Mouse (Mus musculus) urinary bladder, postnatal 25 days (tissue): Measurements from ENCODE around the gene Swt1.
"Not testable (repeated sequence)": the region's sequence is repeated elsewhere in the genome, so short reads cannot be mapped to it uniquely, and the experiment has no call there.

ENCODE experiments used
- DNase-seq: peaks from one replicate; pipeline ENCODE4 v3.0.0; 2022; ENCODE audit warnings: low spot score

The Swt1 gene

DNA sequence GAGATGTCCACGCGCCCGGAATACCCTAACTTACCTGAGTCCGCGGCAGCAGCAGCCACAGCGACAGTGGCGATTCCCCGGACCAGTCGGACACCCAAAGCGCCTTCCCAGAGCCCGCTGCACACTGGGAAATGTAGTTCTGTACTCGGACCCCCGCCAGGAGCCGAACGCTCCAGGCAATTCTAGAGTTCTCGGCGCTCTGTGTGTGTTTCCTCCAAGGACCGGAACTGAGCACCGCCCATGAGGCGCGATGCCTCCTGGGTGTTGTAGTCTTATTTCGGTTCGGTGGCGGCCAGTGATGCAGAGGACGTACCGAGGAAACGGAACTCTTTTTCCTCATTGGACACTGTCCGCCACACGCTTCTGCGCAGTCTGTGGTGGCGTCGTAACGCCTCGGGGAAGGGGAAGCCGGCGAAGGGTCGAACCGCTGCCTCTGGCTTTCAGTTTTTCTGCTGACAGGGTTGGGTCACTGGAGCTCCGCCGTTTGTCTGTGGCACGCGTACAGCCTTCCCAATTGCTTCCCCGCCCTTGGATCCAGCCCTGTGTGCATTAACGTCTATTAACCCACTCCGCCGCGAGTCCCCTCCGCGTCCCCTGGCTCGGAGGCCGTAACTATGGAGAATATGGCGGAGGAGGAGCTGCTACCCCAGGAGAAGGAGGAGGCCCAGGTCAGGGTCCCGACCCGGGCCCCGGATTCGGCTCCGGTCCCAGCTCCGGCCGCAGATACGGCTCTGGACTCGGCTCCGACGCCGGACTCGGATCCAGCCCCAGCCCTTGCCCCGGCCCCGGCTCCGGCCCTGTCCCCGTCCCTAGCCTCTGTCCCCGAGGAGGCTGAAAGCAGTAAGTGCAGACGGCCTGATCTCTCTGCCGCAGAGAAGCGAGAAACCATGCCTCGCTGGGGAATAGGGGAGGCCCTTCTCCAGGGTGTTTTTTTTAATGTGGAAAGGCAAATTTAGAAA is at the start of gene Swt1, which contains the start of gene Trmt1l:
Gene Swt1, minus strand, starts transcription at position 193 of the 959 bp plus-strand sequence.
Gene Trmt1l, plus strand, starts transcription at position 280 of the 959 bp plus-strand sequence.
- DNase-seq = peak; percentile 92

DNA sequence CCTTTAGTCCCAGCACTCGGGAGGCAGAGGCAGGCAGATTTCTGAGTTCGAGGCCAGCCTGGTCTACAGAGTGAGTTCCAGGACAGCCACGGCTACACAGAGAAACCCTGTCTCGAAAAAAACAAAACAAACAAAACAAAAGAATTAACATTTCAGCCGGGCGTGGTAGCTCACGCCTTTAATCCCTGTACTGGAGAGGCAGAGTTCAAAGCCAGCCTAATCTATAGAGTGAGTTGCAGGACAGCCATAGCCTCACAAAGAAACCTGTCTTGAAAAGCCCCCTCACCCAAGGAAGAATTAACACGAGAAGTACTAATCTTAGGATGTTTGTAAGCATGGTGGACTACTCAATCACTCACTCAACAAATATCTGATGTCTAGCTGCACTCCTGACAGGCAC is 44.1 kb upstream of the Swt1 start:
- DNase-seq = not testable (repeated sequence)

DNA sequence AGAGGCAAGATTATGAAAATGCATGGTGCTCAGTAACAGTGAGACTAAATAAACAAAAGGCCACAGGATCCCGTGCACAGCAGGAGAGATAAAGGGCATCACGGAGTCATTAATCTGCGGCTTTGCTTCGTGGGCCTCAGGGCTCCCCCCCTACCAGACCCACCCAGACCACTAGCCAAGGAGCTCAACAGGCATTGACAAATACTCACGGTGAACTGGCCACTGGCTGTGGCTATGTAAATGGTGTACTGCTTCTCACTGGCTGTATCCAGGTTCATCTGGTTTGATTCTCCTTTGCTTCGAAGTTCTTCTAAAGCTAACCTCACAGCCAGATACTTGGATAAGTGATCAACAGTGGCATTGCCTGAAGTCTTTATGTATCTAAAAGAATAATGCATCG is 43.2 kb upstream of the Swt1 start:
- no peak for DNase-seq

- DNase-seq = no peak
Observed at GRCm38 (mm10) chr1:151466571-151466970, 38.3 kb upstream of the Swt1 start.

DNA sequence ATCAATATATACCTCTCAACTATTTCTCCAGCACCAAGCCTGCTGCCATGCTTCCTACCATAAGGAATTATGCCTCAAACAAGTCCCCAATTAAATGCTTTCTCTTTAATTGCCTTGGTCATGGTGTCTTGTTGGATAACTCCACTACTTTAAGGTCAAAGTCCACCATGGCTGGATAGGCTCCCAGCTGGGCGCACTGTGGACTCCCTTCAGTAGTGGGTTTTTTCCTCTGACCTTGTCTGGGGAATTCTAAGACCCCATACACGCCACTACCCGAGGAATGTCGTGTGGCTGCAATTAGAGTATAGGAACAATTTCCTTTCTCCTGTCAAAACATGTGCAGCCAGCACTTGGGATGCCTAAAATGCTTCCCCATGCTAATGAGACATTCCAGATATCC is 36.7 kb upstream of the Swt1 start:
- no peak for DNase-seq

DNA sequence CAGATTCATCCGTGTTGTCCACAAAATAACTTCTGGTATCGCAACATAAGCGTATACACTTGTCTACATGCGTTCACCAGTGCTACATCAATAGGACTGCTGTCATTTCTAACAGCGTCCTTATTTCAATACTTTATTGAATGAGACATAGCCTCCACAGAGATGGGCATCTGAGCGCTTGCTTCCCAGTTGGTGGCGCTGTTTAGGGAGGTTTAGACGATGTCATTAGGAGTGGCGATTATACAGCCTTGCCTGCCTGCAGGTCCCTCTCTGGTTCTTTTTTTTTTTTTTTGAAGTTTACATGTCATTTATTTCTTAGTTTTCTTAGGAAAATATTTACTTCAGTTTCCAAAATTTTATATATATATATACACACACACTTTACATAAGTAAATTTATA is 33.0 kb upstream of the Swt1 start:
- no peak for DNase-seq

DNA sequence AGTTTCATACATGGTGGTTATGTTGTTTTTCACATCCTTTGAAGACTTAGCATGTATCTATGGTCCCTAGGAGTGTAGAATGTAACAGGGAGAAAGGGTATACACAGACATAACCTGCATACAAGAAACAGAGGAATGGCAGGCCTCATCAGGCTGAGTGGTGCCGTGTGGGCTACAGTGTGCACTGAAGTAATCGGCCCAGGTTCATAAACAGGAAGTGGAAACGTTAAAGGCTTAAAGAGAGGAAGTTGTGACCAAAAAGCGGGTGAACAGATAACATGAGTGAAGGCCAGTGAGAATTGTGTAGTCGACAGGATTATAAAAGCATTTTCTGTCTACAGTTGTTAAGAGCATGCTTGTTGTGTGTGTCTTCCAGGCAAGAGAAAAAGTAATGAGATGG is 28.8 kb upstream of the Swt1 start:
- no peak for DNase-seq

DNA sequence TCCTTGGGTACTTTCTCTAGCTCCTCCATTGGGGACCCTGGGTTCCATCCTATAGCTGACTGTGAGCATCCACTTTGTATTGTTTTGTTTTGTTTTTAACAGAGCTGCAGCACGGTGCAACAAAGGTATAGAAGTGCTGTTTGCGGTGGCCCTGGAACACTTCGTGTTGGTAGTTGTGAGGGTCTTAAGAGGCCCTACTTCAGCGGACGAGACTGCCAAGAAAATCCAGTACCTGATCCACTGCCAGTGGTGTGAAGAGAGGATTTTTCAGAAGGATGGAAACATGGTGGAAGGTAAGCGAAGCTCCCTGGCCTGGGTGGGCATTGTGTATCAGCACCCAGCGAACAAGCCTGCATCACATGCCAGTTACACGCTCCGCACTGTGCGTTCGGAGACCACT is 23.7 kb upstream of the Swt1 start:
- DNase-seq = no peak

DNA sequence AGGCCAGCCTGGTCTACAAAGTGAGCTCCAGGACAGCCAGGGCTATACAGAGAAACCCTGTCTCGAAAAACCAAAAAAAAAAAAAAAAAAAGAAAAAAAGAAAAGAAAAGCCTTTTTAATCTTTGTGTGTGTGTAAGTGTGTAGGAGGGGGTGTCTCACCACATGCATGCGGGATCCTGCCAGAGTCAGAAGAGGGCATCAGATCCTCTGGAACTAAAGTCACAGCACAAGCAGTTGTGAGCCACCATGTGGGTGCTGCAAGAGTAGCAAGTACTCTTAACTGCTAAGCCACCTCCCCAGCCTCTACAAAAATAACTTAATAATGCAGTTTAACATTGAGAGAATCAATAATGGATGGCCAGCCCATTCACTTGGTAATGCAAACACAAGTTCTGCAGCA is 22.6 kb upstream of the Swt1 start:
- no peak for DNase-seq

DNA sequence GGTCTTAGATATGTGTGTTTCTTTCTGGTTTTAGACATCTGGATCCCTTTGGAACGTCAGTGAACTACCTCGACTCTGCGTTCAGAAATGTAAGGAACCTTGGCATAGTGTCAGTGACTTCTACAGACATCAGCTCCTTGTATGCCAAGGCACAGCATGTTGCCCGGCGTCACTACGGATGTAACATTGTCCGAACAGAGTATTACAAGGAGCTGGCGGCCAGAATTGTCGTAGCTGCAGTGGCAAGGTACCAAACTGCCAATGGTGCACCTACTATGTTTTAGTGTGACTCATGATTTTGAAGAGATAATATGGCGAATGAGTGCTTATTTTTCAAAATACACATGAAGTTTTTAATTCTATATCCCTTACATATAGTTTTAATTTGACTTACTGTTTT is 21.6 kb upstream of the Swt1 start:
- DNase-seq = no peak

- DNase-seq = no peak
Observed at GRCm38 (mm10) chr1:151435431-151435830, 7.2 kb upstream of the Swt1 start.

GRCm38 (mm10) chr1:151429316-151429715 is 1.1 kb upstream of the Swt1 start:
- no peak for DNase-seq

DNA sequence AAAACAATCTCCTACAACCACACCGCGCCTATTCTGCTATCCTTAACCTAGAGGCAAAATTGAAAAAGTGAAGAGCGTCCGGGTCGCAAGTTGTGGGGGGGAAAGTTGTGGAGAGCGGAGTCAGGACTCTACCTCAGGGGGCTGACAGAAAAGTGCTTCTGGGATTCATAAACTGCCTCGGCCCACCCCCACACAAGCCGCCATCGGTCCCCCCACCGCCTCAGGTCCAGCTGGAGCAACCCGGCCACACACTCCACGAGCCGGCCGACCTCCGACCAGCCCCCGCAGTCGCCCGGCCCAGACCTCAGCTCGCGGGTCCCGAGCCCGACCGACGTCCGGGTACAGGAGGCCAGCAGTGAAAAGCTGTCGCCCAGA is 380 bp downstream of the Swt1 start:
- no peak for DNase-seq

GRCm38 (mm10) chr1:151426947-151427600 is 1.2 kb downstream of the Swt1 start:
- no peak for DNase-seq

GRCm38 (mm10) chr1:151422178-151422577 is 6.1 kb downstream of the Swt1 start:
- no peak for DNase-seq

DNA sequence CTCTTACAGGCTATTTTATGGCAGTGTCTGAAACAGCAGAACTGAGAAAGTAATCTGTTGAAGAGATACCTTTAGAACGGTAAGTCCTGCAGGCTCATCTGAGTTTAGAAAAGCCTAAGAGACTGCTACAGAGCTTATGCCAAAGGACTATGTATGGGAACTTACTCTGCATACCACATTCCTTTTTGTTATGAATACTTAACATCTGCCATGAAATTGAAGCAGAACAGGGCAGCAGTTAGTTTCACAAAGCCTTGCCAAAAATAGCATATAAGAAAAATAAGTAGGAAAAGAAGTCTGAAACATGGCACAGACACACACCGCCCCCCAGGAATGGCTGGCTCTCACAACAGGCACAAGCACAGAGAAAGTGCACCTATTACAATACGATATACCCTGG is 18.4 kb downstream of the Swt1 start:
- DNase-seq = no peak

- peak; percentile 16 for DNase-seq
Observed at GRCm38 (mm10) chr1:151390029-151390428, 38.2 kb downstream of the Swt1 start.

GRCm38 (mm10) chr1:151377353-151377752 is 50.9 kb downstream of the Swt1 start:
- DNase-seq = no peak

DNA sequence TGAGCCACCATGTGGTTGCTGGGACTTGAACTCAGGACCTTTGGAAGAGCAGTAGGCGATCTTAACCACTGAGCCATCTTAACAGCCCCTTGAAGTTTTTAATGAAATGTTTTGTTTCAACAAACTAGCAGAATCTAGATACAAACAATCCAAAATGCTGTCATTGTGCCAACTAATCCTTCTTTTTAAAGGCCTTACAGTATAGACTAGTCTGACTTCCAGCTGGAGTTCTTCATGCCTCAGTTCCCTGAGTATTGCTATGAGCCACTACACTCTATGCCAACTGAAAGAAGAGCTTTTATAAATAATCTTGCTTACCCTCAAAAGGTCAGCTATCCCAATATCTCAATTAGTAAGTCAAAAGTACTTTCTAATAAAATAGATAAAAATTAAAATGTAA is 55.4 kb downstream of the Swt1 start:
- no peak for DNase-seq

- no peak for DNase-seq
Observed at GRCm38 (mm10) chr1:151371543-151371942, 56.7 kb downstream of the Swt1 start.

DNA sequence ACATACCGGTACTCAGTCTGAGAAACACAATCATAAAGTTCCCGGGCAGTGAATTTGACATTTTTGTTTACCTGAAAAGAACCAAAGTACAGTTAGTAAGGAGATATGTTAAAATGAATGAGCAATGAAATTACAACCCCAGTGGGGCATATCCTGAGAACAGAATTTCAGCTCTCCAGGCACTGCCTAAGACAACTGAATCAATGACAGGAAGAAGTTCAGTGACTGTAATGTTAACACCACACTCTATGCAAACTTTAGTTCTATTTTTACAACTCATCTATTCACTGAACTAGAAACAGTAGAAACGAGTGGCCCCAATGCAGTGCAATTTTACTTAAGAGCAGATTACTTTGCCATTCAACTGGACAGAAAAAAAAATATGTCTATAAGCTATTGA is 57.7 kb downstream of the Swt1 start:
- DNase-seq = no peak

DNA sequence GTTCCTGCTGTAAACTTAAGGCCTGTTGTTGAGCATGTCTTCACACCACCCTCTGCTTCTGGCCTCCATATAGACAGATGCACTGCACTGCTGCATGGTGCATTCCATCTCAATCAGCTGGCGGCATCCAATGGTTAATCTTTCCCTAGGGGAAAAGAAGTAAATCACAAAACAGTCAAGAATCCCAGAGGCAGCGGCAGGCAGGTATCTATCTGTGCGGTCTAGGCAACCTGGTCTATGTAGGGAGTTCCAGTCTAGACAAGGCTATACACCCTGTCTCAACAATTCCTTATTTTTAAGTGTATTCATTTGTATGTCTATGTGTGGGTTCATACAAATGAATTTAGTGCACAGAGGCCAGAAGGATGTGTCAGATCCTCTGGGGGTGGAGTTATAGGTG is 59.8 kb downstream of the Swt1 start:
- no peak for DNase-seq

- DNase-seq = no peak
Observed at GRCm38 (mm10) chr1:151367721-151368324, 60.4 kb downstream of the Swt1 start.
